Mouse (Mus musculus) lung, adult 2 months (tissue): ENCODE measurements around the gene Unc13a.

Experiments used
- CTCF ChIP-seq: fragments of 200-500 bp; IDR thresholded peaks from 2 replicates; pipeline ENCODE4 v1.5.1; 2011; ENCODE audit warnings: mild to moderate bottlenecking, low read length, control low read depth; ENCODE audit not compliant: insufficient read depth
- POLR2A ChIP-seq: fragments of 200-500 bp; IDR thresholded peaks from 2 replicates; pipeline ENCODE4 v1.6.1; 2011; ENCODE audit warnings: low read depth, mild to moderate bottlenecking, control low read depth, low read length, borderline replicate concordance; ENCODE audit errors: extremely low read depth

GRCm38 (mm10) chr8:71577856-71578387, 93.6 kb downstream of the Unc13a start:
- TF ChIP-seq CTCF = no peak
- TF ChIP-seq POLR2A = no peak
